Mouse (Mus musculus) urinary bladder, postnatal 36 days (tissue): ENCODE results near the gene Gtse1.

Source experiments
- DNase-seq, 2 experiments: peaks; one replicate each; pipeline ENCODE4 v3.0.0; 2022; ENCODE audit warnings: low spot score in 2 of 2, mixed read lengths in 1 of 2

Gtse1 gene

DNA sequence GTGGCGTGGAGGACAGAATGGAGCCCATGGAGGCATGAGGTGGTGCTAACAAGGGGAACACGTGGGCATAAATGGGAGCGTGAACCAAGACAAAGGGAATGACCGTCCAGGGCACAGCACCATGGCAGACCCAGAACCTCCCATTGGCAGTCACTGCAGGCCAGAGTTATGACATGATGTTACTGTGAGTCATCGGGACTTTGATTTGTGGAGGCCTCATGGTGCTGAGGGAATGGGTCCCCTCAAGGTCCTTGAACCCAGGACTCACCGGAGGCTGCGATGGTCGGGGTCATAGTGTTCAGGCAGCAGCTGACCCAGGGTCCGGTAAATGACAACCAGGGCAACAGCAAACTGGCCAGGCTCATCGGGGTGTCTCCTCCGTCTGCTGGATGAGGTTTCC lies 62.3 kb downstream of the Gtse1 start:
- DNase-seq: no peak
